Mouse (Mus musculus) heart, embryonic 15.5 days (tissue): Measurements from ENCODE around the gene Zfp654. TPM values are rescaled to one million over a fixed set of nuclear protein-coding genes. Genes with fewer than 3 reads are reported as not detected.

Experiments used
- ATAC-seq: fragments of 200-750 bp; cut with Nextera tagmentation; replicated peaks from 2 replicates; pipeline ENCODE4 v1.8.0; 2017; ENCODE audit warnings: low read depth, moderate TSS enrichment; ENCODE audit not compliant: insufficient number of reproducible peaks, insufficient read depth, low FRiP score
- H3K27ac ChIP-seq: fragments of 300-500 bp; sonication (generic); 2 replicates; pipeline ENCODE4 v1.5.1; 2015; ENCODE audit warnings: mild to moderate bottlenecking, inconsistent platforms
- H3K27me3 ChIP-seq: fragments of 300-500 bp; sonication (generic); 2 replicates; pipeline ENCODE4 v1.6.1; 2015; ENCODE audit warnings: inconsistent platforms
- H3K36me3 ChIP-seq: fragments of 300-500 bp; sonication (generic); 2 replicates; pipeline ENCODE4 v1.6.1; 2015; ENCODE audit warnings: mild to moderate bottlenecking, inconsistent platforms
- H3K4me1 ChIP-seq: fragments of 300-500 bp; sonication (generic); replicated peaks from 2 replicates; pipeline ENCODE4 v1.6.1; 2015; ENCODE audit warnings: inconsistent platforms
- H3K4me2 ChIP-seq: fragments of 300-500 bp; sonication (generic); 2 replicates; pipeline ENCODE4 v1.6.1; 2015; ENCODE audit warnings: inconsistent platforms, mild to moderate bottlenecking, moderate library complexity
- H3K4me3 ChIP-seq: fragments of 300-500 bp; sonication (generic); 2 replicates; pipeline ENCODE4 v1.5.1; 2015; ENCODE audit warnings: mild to moderate bottlenecking, inconsistent platforms
- H3K9ac ChIP-seq: fragments of 300-500 bp; sonication (generic); 2 replicates; pipeline ENCODE4 v1.6.1; 2015; ENCODE audit warnings: mild to moderate bottlenecking, inconsistent platforms
- H3K9me3 ChIP-seq: fragments of 300-500 bp; sonication (generic); replicated peaks from 2 replicates; pipeline ENCODE4 v1.6.1; 2016; ENCODE audit warnings: inconsistent platforms
- WGBS: fragments of 180-500 bp; shearing (Covaris S2); methylation state at CpG from one replicate; pipeline ENCODE4 v1.1.7; 2015; ENCODE audit warnings: mixed read lengths; 5-methylcytosine and 5-hydroxymethylcytosine counted together
- polyA plus RNA-seq: library from polyadenylated mRNA; unstranded; fragments of >200 nt; fragmentation: Nextera tagmentation; extraction: Ambion mirVana; gene quantifications from 2 replicates; pipeline ENCODE4 v1.2.1, GENCODE M21; 2015

Zfp654 gene
- polyA plus RNA-seq, 1 experiment from 2014 or later: 4.4 TPM

DNA sequence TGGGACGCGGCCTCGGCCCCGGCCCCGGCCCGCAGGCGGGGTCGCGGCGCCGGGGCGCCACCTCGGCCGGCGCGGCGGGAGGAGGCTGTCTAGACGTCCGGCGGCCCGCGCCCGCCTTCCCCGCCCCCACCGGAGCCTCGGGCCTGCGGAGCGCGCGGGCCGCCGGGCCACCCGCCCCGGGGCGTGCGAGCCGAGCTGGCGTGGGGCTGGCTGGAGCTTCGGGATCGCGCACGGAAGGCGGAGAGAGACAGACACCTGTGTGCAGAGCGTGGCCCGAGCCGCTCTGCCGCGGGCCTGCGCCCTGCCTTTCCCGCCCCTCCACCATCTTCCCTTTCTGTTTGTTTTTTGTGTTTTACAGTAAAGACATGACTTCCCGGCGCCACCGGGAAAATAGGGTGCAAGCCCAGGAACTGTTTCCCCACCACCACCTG lies 1.0 kb upstream of the Zfp654 start:
- peak; percentile 20 for ATAC-seq
- H3K4me3 ChIP-seq: peak overlapping the region; percentile 96
- no peaks in the 10 kb centered on the region for H3K9me3 ChIP-seq
- peak overlapping the region; percentile 94 for H3K27ac ChIP-seq
- no peaks in the 10 kb centered on the region for H3K27me3 ChIP-seq
- H3K36me3 ChIP-seq: peaks cover 15% of the 10 kb centered on the region
- WGBS: under 1% methylated on average over 41 of the region's 53 CpGs
- peaks cover 19% of the 10 kb centered on the region for H3K4me1 ChIP-seq
- peak overlapping the region; percentile 64 for H3K4me2 ChIP-seq
- peak overlapping the region; percentile 79 for H3K9ac ChIP-seq

DNA sequence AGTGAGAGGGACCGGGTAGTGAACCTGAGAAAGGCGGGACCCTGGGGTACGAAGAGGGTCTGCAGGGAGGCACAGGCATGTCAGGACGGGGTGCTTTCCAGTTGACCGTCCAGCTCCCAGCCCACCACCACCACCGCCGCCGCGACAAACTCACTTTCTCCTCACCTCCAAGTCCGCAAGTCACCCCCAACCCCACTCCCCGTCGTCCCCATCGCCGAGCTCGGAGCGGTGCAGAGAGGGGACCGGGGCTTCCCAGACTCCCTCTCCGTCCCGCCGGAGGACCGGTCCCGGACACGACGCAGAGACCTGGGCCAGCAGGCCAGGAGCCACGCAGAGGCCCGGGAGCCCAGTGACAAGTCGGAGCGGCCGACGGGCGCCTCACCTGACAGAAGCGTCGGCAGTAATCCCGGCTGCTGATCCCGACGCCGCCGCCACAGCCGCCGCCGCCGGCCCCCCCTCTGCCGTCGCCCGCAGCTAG lies 328 bp downstream of the Zfp654 start:
- Histone ChIP-seq H3K27ac (peak overlapping the region; percentile 97), H3K36me3 (peaks cover 11% of the 10 kb centered on the region), H3K9ac (peak overlapping the region; percentile 91), H3K4me3 (peak overlapping the region; percentile 96), H3K9me3 (no peaks in the 10 kb centered on the region), H3K4me2 (peak overlapping the region; percentile 78), H3K4me1 (peaks cover 19% of the 10 kb centered on the region), H3K27me3 (no peaks in the 10 kb centered on the region)
- ATAC-seq: peak; percentile 14
- 0% methylated on average over 39 of the region's 45 CpGs for WGBS

DNA sequence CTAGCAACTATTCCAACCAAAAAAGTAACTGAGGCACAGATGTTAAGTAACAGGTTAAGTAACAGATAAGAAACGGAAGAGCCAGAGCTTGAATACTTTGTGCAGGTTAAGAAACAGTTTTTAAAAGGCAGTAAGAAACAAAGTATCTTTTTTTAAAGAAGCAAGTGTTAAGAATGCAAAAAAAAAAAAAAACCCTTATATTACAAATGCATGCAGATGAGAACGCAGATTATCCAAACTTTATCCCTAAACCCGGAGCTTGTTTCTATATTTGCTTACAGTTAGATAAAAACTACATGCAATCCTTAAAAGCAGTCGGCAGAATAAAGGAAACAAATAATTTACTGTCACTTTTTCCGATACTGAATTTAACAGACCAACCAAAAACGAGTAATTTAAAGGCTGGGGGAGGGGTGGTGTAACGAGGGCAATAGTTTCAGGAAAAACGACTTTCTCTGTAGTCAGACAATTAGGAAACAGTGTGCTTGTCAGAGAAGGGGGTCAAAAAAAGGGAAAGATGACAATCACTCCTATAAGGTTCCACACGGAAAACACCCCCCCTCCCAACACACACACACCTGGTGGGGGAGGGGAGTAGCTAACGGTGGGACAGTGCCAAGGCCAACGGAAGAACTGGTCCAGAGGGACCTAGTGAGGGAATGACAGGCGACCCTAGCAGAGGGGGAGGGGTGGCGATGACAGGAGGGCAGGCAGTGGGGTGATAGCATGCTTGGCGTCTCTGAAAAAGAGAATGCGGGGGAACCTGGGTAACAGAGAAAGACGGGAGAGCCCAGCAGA lies 966 bp downstream of the Zfp654 start:
- no peak for ATAC-seq
- H3K4me3 ChIP-seq: peak overlapping the region; percentile 96
- peak overlapping the region; percentile 97 for H3K27ac ChIP-seq
- H3K9me3 ChIP-seq: no peaks in the 10 kb centered on the region
- H3K4me2 ChIP-seq: peak overlapping the region; percentile 78
- peak overlapping the region; percentile 91 for H3K9ac ChIP-seq
- H3K27me3 ChIP-seq: no peaks in the 10 kb centered on the region
- peaks cover 19% of the 10 kb centered on the region for H3K4me1 ChIP-seq
- peaks cover 6% of the 10 kb centered on the region for H3K36me3 ChIP-seq
- WGBS: under 1% methylated on average over 16 of the region's 16 CpGs

DNA sequence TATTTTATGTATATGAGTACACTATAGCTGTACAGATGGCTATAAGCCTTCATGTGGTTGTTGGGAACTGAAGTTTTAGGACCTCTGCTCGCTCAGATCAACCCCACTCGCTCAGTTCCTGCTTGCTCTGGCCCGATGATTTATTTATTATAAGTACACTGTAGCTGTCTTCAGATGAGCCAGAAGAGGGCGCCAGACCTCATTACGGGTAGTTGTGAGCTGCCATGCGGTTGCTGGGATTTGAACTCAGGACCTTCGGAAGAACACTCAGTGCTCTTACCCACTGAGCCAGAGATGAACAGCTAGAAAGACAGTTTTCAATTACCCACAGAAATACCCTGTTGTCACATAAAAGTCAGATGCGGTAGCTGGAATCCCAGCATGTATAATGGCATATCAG lies 5.5 kb downstream of the Zfp654 start:
- 88% methylated on average over 8 of the region's 8 CpGs for WGBS
- Histone ChIP-seq H3K27ac (no peak overlapping the region), H3K36me3 (no peaks in the 10 kb centered on the region), H3K4me1 (peaks cover 6% of the 10 kb centered on the region), H3K9me3 (no peaks in the 10 kb centered on the region), H3K27me3 (no peaks in the 10 kb centered on the region), H3K4me3 (no peak overlapping the region), H3K4me2 (no peak overlapping the region), H3K9ac (no peak overlapping the region)
- ATAC-seq: no peak

DNA sequence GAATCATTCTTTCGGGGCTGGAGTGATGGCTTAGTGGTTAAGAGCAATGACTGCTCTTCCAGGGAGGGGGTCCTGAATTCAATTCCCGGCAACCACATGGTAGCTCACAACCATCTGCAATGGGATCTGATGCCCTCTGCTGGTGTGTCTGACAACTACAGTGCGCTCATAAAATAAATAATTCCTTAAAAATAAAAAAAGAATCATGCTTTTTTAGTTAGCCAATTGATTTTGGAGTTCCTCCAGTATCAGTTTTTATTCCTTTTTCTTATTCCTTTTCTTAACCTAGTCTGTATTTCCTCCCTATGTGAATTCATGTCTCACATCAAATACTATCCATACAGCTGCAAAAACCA lies 9.1 kb downstream of the Zfp654 start:
- Histone ChIP-seq H3K36me3 (no peaks in the 10 kb centered on the region), H3K9me3 (no peaks in the 10 kb centered on the region), H3K27ac (no peak overlapping the region), H3K27me3 (no peaks in the 10 kb centered on the region), H3K4me1 (no peaks in the 10 kb centered on the region), H3K4me2 (no peak overlapping the region), H3K9ac (no peak overlapping the region), H3K4me3 (no peak overlapping the region)
- WGBS: 93% methylated on average over 3 of the region's 3 CpGs
- no peak for ATAC-seq

DNA sequence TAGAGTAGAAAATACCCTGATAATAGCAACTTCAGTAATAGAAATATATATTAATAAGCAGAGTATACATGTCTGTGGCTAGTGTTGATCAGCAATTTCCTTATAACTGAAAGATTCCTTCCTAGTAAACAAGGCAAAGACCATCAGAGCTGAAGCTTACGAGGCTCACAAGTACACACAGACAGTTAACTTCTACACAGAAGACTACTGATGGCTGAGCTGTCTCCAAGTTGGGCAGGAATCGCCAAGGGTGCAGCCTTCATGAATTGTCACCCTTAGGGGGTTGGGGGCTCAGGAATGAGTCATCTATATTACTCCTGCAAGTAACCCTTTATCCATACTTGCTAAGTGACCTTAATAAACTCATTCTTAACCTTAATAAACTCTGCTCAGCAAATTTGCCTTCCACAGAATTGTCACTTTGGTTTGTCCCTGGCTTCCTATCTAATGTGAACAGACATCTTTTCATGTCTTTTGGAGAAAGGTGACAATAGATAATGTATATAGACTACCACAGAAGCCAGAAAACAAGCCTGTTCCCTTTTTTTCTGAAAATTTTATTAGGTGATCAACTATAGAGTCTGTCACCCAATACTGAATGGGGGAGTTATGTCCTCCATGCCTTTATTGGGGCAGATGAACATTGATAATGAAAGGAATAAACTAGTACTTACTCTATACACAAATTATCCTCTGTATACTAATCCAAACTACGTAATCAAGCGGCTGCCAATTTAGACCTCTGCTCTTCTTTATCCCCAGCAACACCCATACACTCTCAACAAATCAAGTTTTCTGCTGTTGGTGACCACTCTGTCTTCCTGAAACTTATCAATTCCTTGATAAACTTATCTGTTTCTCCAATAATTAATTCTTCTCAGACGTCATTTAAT lies 9.7 kb downstream of the Zfp654 start:
- Histone ChIP-seq H3K4me1 (0 out of 2 replicates have a peak, but pooled peaks cover 1% of the 10 kb centered on the region), H3K36me3 (no peaks in the 10 kb centered on the region), H3K9ac (no peak overlapping the region), H3K4me2 (no peak overlapping the region), H3K27ac (no peak overlapping the region), H3K9me3 (no peaks in the 10 kb centered on the region), H3K27me3 (no peaks in the 10 kb centered on the region), H3K4me3 (no peak overlapping the region)
- 76% methylated on average over 5 of the region's 5 CpGs for WGBS
- ATAC-seq: no peak

DNA sequence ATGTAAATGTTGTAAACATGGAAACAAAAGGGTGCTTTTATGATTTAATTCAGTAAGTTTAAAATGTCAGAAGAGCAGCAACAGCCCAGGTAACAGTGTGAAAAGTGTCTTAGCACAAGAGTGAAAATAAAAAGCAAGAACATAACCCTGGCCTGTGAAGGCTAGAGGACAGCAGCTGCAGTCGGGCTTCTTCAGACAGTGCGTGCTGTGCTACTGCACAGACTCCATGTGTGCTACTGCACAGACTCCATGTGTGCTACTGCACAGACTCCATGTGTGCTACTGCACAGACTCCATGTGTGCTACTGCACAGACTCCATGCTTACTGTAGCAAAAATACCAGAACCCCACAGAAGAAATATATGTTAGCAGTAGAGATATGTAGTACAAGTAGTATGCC lies 14.7 kb downstream of the Zfp654 start:
- Histone ChIP-seq H3K4me3 (no peak overlapping the region), H3K27me3 (no peaks in the 10 kb centered on the region), H3K9ac (no peak overlapping the region), H3K9me3 (no peaks in the 10 kb centered on the region), H3K4me1 (0 out of 2 replicates have a peak, but pooled peaks cover 7% of the 10 kb centered on the region), H3K27ac (no peak overlapping the region), H3K4me2 (no peak overlapping the region), H3K36me3 (no peaks in the 10 kb centered on the region)
- 82% methylated on average over 2 of the region's 2 CpGs for WGBS
- no peak for ATAC-seq

DNA sequence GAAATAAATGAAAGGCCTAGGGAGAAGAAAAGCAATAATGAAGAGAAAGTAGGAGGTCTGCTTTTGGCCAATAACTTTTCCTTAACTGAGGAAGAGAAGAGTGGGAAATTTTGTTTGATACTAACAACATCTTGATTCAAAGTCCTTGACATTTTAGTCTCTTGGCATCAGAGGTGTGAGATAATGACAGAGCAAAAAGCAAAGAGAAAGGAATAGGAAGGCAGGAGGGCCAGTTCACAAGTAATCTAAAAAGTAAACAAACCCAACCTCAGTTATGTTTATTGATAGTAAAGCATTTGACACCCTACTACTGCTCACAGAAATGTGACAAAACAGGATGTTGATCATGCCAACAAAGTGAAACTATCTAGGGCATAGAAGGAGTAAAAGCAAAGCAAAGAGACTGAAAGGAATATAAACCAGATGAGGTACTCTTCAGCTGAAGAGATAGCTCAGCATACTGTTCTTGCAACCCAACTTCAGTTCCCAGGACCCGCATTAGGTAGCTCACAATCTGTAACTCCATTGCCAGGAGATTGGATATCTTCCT lies 15.4 kb downstream of the Zfp654 start:
- no peaks in the 10 kb centered on the region for H3K27me3 ChIP-seq
- 0 out of 2 replicates have a peak, but pooled peaks cover 7% of the 10 kb centered on the region for H3K4me1 ChIP-seq
- H3K27ac ChIP-seq: no peak overlapping the region
- no peak overlapping the region for H3K4me3 ChIP-seq
- no peaks in the 10 kb centered on the region for H3K9me3 ChIP-seq
- no peaks in the 10 kb centered on the region for H3K36me3 ChIP-seq
- ATAC-seq: no peak
- no peak overlapping the region for H3K9ac ChIP-seq
- no peak overlapping the region for H3K4me2 ChIP-seq
- WGBS: 55% methylated on average over 1 of the region's 1 CpGs

DNA sequence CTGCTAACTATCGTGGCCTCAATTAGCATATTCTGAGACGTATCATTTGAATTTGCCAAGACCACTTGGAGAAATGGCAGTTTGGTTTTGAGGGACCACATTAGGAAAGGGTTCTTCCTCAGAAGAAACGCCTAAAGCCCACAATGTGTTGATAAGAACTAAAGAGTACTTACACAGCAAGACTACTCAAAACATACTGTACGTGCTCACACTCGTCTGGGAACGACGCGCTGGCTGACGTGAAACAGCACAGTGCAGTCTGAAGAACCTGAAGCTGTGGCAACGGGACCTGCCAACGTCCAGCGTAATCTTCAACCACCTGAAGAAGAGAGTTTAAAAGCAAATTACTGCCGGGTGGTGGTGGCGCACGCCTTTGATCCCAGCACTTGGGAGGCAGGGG lies 21.2 kb downstream of the Zfp654 start:
- Histone ChIP-seq H3K4me3 (no peak overlapping the region), H3K4me2 (no peak overlapping the region), H3K4me1 (no peaks in the 10 kb centered on the region), H3K36me3 (no peaks in the 10 kb centered on the region; the same call in 1 of the 2 replicates), H3K9ac (no peak overlapping the region), H3K27me3 (no peaks in the 10 kb centered on the region), H3K27ac (no peak overlapping the region), H3K9me3 (no peaks in the 10 kb centered on the region)
- 60% methylated on average over 15 of the region's 15 CpGs for WGBS
- no peak for ATAC-seq

DNA sequence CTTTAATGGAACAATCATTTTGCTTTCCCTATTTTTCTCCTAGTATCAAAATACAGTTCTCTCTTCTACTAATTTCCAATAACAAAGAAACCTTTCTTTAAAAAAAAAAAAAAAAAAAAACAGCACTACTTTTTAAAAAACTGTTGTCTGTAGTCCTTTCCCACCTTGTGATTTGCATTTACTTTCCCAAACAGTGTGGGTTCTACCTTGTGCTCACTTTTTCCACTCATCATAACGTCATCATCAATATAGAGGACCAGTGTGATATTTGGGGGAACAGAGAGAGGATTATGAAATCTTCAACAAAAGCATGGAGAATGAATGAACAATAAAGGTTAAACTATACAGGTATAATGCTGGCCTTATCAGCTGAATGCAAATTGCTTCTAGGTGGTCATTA lies 27.0 kb downstream of the Zfp654 start:
- Histone ChIP-seq H3K4me3 (no peak overlapping the region), H3K9me3 (no peaks in the 10 kb centered on the region), H3K9ac (no peak overlapping the region), H3K27me3 (no peaks in the 10 kb centered on the region), H3K4me2 (no peak overlapping the region), H3K4me1 (no peaks in the 10 kb centered on the region), H3K36me3 (no peaks in the 10 kb centered on the region), H3K27ac (no peak overlapping the region)
- ATAC-seq: no peak
- 84% methylated on average over 1 of the region's 1 CpGs for WGBS

DNA sequence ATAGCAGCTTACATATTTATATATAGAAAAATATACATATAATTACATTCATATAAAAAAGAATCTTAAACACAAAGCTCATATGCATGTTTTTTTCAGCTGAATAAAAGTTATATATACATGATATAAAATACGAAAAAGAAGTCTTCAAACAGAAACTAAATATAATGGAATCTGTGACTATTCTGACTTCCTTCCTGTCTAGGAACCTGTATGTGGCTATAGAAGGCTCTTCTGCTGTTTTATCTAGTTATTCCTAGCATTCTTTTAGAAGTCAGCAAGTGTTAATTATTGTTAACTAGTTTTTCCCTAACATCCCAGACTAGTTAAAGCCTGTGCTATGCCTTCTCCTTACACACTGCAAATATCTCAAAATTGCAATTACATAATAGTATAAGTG lies 27.6 kb downstream of the Zfp654 start:
- Histone ChIP-seq H3K27ac (no peak overlapping the region), H3K4me3 (no peak overlapping the region), H3K9me3 (no peaks in the 10 kb centered on the region), H3K36me3 (no peaks in the 10 kb centered on the region), H3K4me1 (no peaks in the 10 kb centered on the region), H3K27me3 (no peaks in the 10 kb centered on the region), H3K9ac (no peak overlapping the region), H3K4me2 (no peak overlapping the region)
- ATAC-seq: no peak
- WGBS: 89% methylated on average over 1 of the region's 1 CpGs
